Mouse (Mus musculus): ENCODE data around the gene Hspa1a. TPM values are rescaled to one million over a fixed set of nuclear protein-coding genes. Genes with fewer than 3 reads are reported as not detected.
"Not testable (repeated sequence)": the region's sequence is repeated elsewhere in the genome, so short reads cannot be mapped to it uniquely, and the experiment has no call there.

Hspa1a gene
- polyA plus RNA-seq, 1 experiment from 2014 or later: 1.9 TPM

- H3K27me3 ChIP-seq (ENCODE audit: control insufficient read depth, insufficient read depth, low read length): no peaks in the 10 kb centered on the region
- whole genome bisulfite sequencing: 87% methylated on average over 12 of the region's 14 CpGs
- H3K36me3 ChIP-seq (ENCODE audit: control insufficient read depth, insufficient read depth, low read length): no peaks in the 10 kb centered on the region
- no peaks in the 10 kb centered on the region for H3K4me1 ChIP-seq (ENCODE audit: control insufficient read depth, insufficient read depth, low read length)
- no peak overlapping the region for H3K4me2 ChIP-seq (ENCODE audit: low read depth)
- H3K9ac ChIP-seq (ENCODE audit: low read length): no peak overlapping the region
- H3K4me3 ChIP-seq (ENCODE audit: low read depth, low read length): no peak overlapping the region
- ATAC-seq (ENCODE audit: insufficient read depth, low FRiP score, low TSS enrichment) (no peak), DNase-seq (ENCODE audit: low spot score) (peak; percentile 8)
- no peaks in the 10 kb centered on the region for H3K9me3 ChIP-seq (ENCODE audit: control insufficient read depth, low read length)
- no peak overlapping the region for H3K27ac ChIP-seq (ENCODE audit: low read depth, low read length)
Measured at GRCm38 (mm10) chr17:34996411-34997141, 24.6 kb upstream of the Hspa1a start.

GRCm38 (mm10) chr17:34995927-34996326, 24.0 kb upstream of the Hspa1a start:
- DNase-seq (ENCODE audit: low spot score): peak; percentile 1
- not testable (repeated sequence) for H3K27me3 ChIP-seq (ENCODE audit: control insufficient read depth, insufficient read depth, low read length); H3K9me3 ChIP-seq (ENCODE audit: control insufficient read depth, low read length); H3K4me1 ChIP-seq (ENCODE audit: control insufficient read depth, insufficient read depth, low read length); H3K36me3 ChIP-seq (ENCODE audit: control insufficient read depth, insufficient read depth, low read length); H3K9ac ChIP-seq (ENCODE audit: low read length); H3K4me3 ChIP-seq (ENCODE audit: low read depth, low read length); H3K4me2 ChIP-seq (ENCODE audit: low read depth); H3K27ac ChIP-seq (ENCODE audit: low read depth, low read length); ATAC-seq (ENCODE audit: insufficient read depth, low FRiP score, low TSS enrichment)
- WGBS: 97% methylated on average over 4 of the region's 4 CpGs

DNA sequence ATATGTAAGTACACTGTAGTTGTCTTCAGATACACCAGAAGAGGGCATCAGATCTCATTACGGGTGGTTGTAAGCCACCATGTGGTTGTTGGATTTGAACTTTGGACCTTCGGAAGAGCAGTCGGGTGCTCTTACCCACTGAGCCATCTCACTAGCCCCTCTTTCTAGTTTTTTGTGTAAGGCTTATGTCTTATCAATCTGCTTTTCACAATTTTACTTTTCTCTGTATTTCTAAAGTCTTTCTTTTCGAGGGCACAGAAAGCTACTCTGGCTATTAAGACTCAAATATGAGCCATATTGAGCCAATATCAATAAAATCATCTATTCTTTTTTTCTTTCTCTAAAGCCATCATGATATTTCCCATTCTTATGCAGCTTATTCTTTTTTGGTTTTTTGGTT, 23.2 kb upstream of the Hspa1a start:
- not testable (repeated sequence) for H3K4me3 ChIP-seq (ENCODE audit: low read depth, low read length); H3K27me3 ChIP-seq (ENCODE audit: control insufficient read depth, insufficient read depth, low read length); H3K27ac ChIP-seq (ENCODE audit: low read depth, low read length); ATAC-seq (ENCODE audit: insufficient read depth, low FRiP score, low TSS enrichment); H3K4me1 ChIP-seq (ENCODE audit: control insufficient read depth, insufficient read depth, low read length); DNase-seq (ENCODE audit: low spot score); H3K9me3 ChIP-seq (ENCODE audit: control insufficient read depth, low read length); H3K36me3 ChIP-seq (ENCODE audit: control insufficient read depth, insufficient read depth, low read length); H3K4me2 ChIP-seq (ENCODE audit: low read depth); H3K9ac ChIP-seq (ENCODE audit: low read length)
- WGBS: 95% methylated on average over 4 of the region's 4 CpGs

DNA sequence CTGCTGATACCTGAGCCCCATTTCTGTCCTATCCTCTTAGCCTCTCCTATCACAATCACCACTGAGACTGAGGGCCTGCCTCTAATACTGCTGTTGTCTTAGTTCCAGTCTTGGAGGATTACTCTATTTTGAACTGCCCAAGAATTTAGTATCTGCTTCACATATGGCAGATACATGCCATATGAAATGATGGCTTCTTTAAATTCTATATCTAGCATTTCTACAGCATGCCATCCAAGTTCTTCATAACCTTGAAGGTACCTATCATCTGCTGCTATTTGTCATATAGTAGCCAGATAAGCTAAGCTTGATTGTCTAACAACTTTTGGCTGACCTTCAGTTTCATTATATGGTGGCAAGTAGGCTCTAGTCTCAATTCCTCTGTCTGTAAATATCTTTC, 22.8 kb upstream of the Hspa1a start:
- ATAC-seq (ENCODE audit: insufficient read depth, low FRiP score, low TSS enrichment): no peak

DNA sequence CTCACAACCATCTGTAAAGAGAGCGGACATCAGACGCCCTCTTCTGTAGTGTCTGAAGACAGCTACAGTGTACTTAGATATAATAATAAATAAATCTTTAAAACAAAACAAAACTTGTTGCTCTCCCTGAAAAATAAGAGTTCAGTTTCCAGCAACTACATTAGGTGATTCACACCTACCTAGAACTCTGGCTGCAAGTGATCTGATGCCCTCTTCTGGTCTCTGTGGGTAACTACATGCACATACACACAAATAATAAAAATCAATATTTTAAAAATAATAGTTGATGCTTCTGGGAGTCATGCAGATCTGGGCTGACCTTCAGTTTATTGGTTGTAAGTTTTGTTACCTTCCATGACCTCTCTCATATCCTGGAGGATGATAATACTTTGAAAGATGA, 12.3 kb upstream of the Hspa1a start:
- peaks cover 6% of the 10 kb centered on the region for H3K36me3 ChIP-seq (ENCODE audit: control insufficient read depth, insufficient read depth, low read length)
- 80% methylated on average over 2 of the region's 2 CpGs for WGBS
- H3K9me3 ChIP-seq (ENCODE audit: control insufficient read depth, low read length): no peaks in the 10 kb centered on the region
- ATAC-seq (ENCODE audit: insufficient read depth, low FRiP score, low TSS enrichment): no peak
- H3K27ac ChIP-seq (ENCODE audit: low read depth, low read length): no peak overlapping the region
- no peaks in the 10 kb centered on the region for H3K27me3 ChIP-seq (ENCODE audit: control insufficient read depth, insufficient read depth, low read length)
- H3K4me2 ChIP-seq (ENCODE audit: low read depth): no peak overlapping the region
- no peak overlapping the region for H3K4me3 ChIP-seq (ENCODE audit: low read depth, low read length)
- peaks cover 10% of the 10 kb centered on the region for H3K4me1 ChIP-seq (ENCODE audit: control insufficient read depth, insufficient read depth, low read length)
- DNase-seq (ENCODE audit: low spot score): no peak
- no peak overlapping the region for H3K9ac ChIP-seq (ENCODE audit: low read length)

More for the DNA sequence above, 22.8 kb upstream of the Hspa1a start:
- Histone ChIP-seq H3K27me3 (ENCODE audit: control insufficient read depth, insufficient read depth, low read length) (no peaks in the 10 kb centered on the region), H3K4me2 (ENCODE audit: low read depth) (no peak overlapping the region), H3K4me1 (ENCODE audit: control insufficient read depth, insufficient read depth, low read length) (no peaks in the 10 kb centered on the region), H3K36me3 (ENCODE audit: control insufficient read depth, insufficient read depth, low read length) (no peaks in the 10 kb centered on the region), H3K9ac (ENCODE audit: low read length) (no peak overlapping the region), H3K4me3 (ENCODE audit: low read depth, low read length) (no peak overlapping the region), H3K9me3 (ENCODE audit: control insufficient read depth, low read length) (no peaks in the 10 kb centered on the region), H3K27ac (ENCODE audit: low read depth, low read length) (no peak overlapping the region)
- DNase-seq (ENCODE audit: low spot score): no peak

DNA sequence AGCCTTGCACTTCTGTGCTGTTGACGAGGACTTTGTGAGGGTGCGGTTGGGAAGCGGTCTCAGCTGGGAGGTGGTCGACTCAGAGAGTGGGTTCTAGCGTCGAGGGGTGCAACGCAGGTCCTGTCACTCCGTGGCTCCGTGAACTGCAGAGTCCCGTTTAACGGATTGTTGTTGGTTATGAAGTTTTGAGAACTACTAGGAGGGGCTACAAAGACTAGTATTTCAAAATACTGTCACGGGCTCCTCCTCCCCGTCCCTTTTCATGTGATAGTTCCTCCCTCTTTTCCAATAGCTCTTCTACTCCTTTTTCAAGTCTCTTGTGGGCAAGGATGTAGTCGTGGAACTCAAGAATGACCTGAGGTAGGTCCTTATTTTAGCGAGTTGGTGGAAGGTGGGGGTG, 10.4 kb upstream of the Hspa1a start:
- under 1% methylated on average over 15 of the region's 15 CpGs for WGBS
- Histone ChIP-seq H3K36me3 (ENCODE audit: control insufficient read depth, insufficient read depth, low read length) (peaks cover 6% of the 10 kb centered on the region), H3K9me3 (ENCODE audit: control insufficient read depth, low read length) (no peaks in the 10 kb centered on the region), H3K27ac (ENCODE audit: low read depth, low read length) (peak overlapping the region; percentile 89), H3K4me2 (ENCODE audit: low read depth) (peak overlapping the region; percentile 71), H3K9ac (ENCODE audit: low read length) (peak overlapping the region; percentile 92), H3K27me3 (ENCODE audit: control insufficient read depth, insufficient read depth, low read length) (no peaks in the 10 kb centered on the region), H3K4me1 (ENCODE audit: control insufficient read depth, insufficient read depth, low read length) (peaks cover 10% of the 10 kb centered on the region), H3K4me3 (ENCODE audit: low read depth, low read length) (peak overlapping the region; percentile 89)
- ATAC-seq (ENCODE audit: insufficient read depth, low FRiP score, low TSS enrichment): no peak; the same call in 1 of the 2 replicates
- no peak for DNase-seq (ENCODE audit: low spot score)

DNA sequence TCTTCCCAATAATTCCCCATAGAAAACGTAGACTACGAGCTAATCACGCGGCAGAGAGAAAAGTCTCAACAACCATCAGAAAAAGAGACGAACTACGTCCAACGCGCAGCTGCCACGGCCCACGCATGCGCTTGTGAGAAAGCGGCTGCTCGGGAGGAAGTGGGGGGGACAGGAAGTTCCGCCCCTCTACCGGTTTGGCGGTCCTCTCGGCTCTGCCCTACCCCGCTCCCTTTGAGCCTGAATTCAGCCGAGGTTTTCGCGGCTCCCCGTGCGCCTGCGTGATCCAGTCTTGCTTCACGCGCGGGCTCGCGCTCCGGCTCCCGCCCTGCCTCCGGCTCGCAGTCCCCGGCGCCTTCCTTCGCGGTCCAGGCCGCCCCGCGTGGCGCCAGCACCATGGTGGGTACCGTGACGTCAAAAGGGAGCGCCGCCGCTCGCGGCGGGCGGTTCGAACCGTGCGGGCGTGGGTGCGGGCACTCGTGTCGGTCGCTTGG, 9.8 kb upstream of the Hspa1a start, which contains the start of gene Lsm2:
Lsm2 (plus strand) TSS at position 173 of the 491 bp plus-strand sequence.
- Histone ChIP-seq H3K27ac (ENCODE audit: low read depth, low read length) (peak within 1 kb of the TSS; percentile 89), H3K9me3 (ENCODE audit: control insufficient read depth, low read length) (no peaks in the 10 kb centered on the region), H3K27me3 (ENCODE audit: control insufficient read depth, insufficient read depth, low read length) (no peaks in the 10 kb centered on the region), H3K36me3 (ENCODE audit: control insufficient read depth, insufficient read depth, low read length) (peaks cover 6% of the 10 kb centered on the region), H3K9ac (ENCODE audit: low read length) (peak within 1 kb of the TSS; percentile 92), H3K4me1 (ENCODE audit: control insufficient read depth, insufficient read depth, low read length) (peaks cover 10% of the 10 kb centered on the region), H3K4me2 (ENCODE audit: low read depth) (peak within 1 kb of the TSS; percentile 71), H3K4me3 (ENCODE audit: low read depth, low read length) (peak within 1 kb of the TSS; percentile 89)
- DNase-seq (ENCODE audit: low spot score) (peak; percentile 92), ATAC-seq (ENCODE audit: insufficient read depth, low FRiP score, low TSS enrichment) (peak; percentile 90)
- WGBS: under 1% methylated on average over 57 of the region's 58 CpGs

- peaks cover 2% of the 10 kb centered on the region; the same call in 1 of the 2 replicates for H3K36me3 ChIP-seq (ENCODE audit: control insufficient read depth, insufficient read depth, low read length)
- WGBS: 17% methylated on average over 2 of the region's 2 CpGs
- H3K9ac ChIP-seq (ENCODE audit: low read length): peak overlapping the region; percentile 92
- ATAC-seq (ENCODE audit: insufficient read depth, low FRiP score, low TSS enrichment): no peak
- peak overlapping the region; percentile 71 for H3K4me2 ChIP-seq (ENCODE audit: low read depth)
- peaks cover 10% of the 10 kb centered on the region for H3K4me1 ChIP-seq (ENCODE audit: control insufficient read depth, insufficient read depth, low read length)
- H3K9me3 ChIP-seq (ENCODE audit: control insufficient read depth, low read length): no peaks in the 10 kb centered on the region
- H3K27me3 ChIP-seq (ENCODE audit: control insufficient read depth, insufficient read depth, low read length): no peaks in the 10 kb centered on the region
- peak; percentile 9 for DNase-seq (ENCODE audit: low spot score)
- H3K27ac ChIP-seq (ENCODE audit: low read depth, low read length): no peak overlapping the region
- H3K4me3 ChIP-seq (ENCODE audit: low read depth, low read length): peak overlapping the region; percentile 89
Measured at GRCm38 (mm10) chr17:34980655-34981054, 8.7 kb upstream of the Hspa1a start.

DNA sequence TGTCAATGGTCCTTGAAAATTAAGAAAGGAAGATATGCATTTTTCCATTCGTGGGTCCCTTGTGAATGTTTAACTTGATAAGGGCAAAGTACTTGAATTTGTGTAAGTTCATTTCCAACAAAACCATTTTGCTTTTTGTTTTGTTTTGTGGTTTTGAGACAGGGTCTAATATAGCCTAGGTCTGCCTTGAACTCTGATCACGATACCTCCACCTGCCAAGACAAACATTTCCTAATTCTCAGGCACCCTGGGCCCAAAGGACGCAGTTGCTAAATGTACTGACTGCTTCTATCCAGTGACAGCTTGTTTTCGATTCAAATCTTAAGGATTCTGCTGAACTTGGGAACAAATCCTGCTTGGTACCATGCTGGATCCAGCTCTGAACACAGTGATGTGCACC, 7.7 kb upstream of the Hspa1a start:
- H3K9ac ChIP-seq (ENCODE audit: low read length): no peak overlapping the region
- H3K4me1 ChIP-seq (ENCODE audit: control insufficient read depth, insufficient read depth, low read length): peaks cover 10% of the 10 kb centered on the region
- no peaks in the 10 kb centered on the region for H3K9me3 ChIP-seq (ENCODE audit: control insufficient read depth, low read length)
- H3K4me3 ChIP-seq (ENCODE audit: low read depth, low read length): no peak overlapping the region
- no peak for DNase-seq (ENCODE audit: low spot score)
- no peak overlapping the region for H3K27ac ChIP-seq (ENCODE audit: low read depth, low read length)
- 90% methylated on average over 4 of the region's 4 CpGs for WGBS
- H3K27me3 ChIP-seq (ENCODE audit: control insufficient read depth, insufficient read depth, low read length): no peaks in the 10 kb centered on the region
- H3K4me2 ChIP-seq (ENCODE audit: low read depth): no peak overlapping the region
- no peaks in the 10 kb centered on the region for H3K36me3 ChIP-seq (ENCODE audit: control insufficient read depth, insufficient read depth, low read length)
- no peak for ATAC-seq (ENCODE audit: insufficient read depth, low FRiP score, low TSS enrichment)

Measured in neural tube, embryonic 11.5 days (tissue).